Mouse (Mus musculus): ENCODE measurements around the gene Lrrc75b. TPM values are rescaled to one million over a fixed set of nuclear protein-coding genes. Genes with fewer than 3 reads are reported as not detected.

Lrrc75b gene
- total and polyA plus RNA-seq, 3 experiments = not detected

GRCm38 (mm10) chr10:75534934-75535333 is 25.2 kb downstream of the Lrrc75b start:
- peaks cover 0 to 19% of the 10 kb centered on the region in 2 experiments; a peak in 2 of 4 replicates for H3K36me3 ChIP-seq (ENCODE audit: control insufficient read depth in 1 of 2, insufficient read depth in 2 of 2, low read length in 2 of 2)
- H3K27me3 ChIP-seq (ENCODE audit: control insufficient read depth in 1 of 2, insufficient read depth in 2 of 2, low read length in 2 of 2) = no peaks in the 10 kb centered on the region
- DNase-seq (ENCODE audit: low read depth, low spot score) = no peak
- H3K4me1 ChIP-seq (ENCODE audit: control insufficient read depth in 1 of 2, insufficient read depth in 2 of 2, low read length in 2 of 2) = no peaks in the 10 kb centered on the region
- TF ChIP-seq ELF1 (IDR thresholded peaks at IDR 0.05; ENCODE audit: low read depth, low read length) = no peak
- TF ChIP-seq GATA1 (IDR thresholded peaks at IDR 0.05; ENCODE audit: low read depth, low read length) = no peak
- no peak for TF ChIP-seq MAFK (IDR thresholded peaks at IDR 0.05; ENCODE audit: borderline replicate concordance, low read depth, low read length)
- no peak for TF ChIP-seq CTCF (IDR thresholded peaks at IDR 0.05 in 2 of 3, conservative IDR thresholded peaks at IDR 0.05 in 1 of 3; ENCODE audit: control insufficient read depth in 1 of 3, insufficient read depth in 1 of 3, low read depth in 2 of 3, low read length in 3 of 3, poor library complexity in 1 of 3, severe bottlenecking in 1 of 3)
- no peak for TF ChIP-seq SIN3A (IDR thresholded peaks at IDR 0.05; ENCODE audit: low read length)
- no peak for TF ChIP-seq ZKSCAN1 (IDR thresholded peaks at IDR 0.05; ENCODE audit: low read depth, low read length)
- TF ChIP-seq TCF12 (IDR thresholded peaks at IDR 0.05; ENCODE audit: low read depth, low read length) = no peak
- TF ChIP-seq KAT2A (conservative IDR thresholded peaks at IDR 0.05; ENCODE audit: low read depth, low read length) = no peak
- no peak for TF ChIP-seq USF1 (IDR thresholded peaks at IDR 0.05; ENCODE audit: low read depth, low read length)
- TF ChIP-seq MAZ (IDR thresholded peaks at IDR 0.05; ENCODE audit: low read depth, low read length) = no peak
- TF ChIP-seq RAD21 (IDR thresholded peaks at IDR 0.05; ENCODE audit: low read depth, low read length) = no peak
- no peak for TF ChIP-seq CHD1 (IDR thresholded peaks at IDR 0.05; ENCODE audit: low read depth, low read length)
- no peak for TF ChIP-seq GABPA (IDR thresholded peaks at IDR 0.05; ENCODE audit: low read depth, low read length)
- no peak for TF ChIP-seq BHLHE40 (IDR thresholded peaks at IDR 0.05; ENCODE audit: borderline replicate concordance, low read depth, low read length)
- no peak overlapping the region for H3K9ac ChIP-seq (ENCODE audit: control insufficient read depth, low read depth, low read length, poor library complexity, severe bottlenecking)
- H3K27ac ChIP-seq (ENCODE audit: control insufficient read depth, low read depth, low read length) = no peak overlapping the region
- no peaks in the 10 kb centered on the region for H3K9me3 ChIP-seq (replicated peaks; ENCODE audit: insufficient read depth, low read length)
- H3K4me3 ChIP-seq (ENCODE audit: control insufficient read depth in 1 of 2, insufficient read depth in 1 of 2, low read depth in 2 of 2, low read length in 2 of 2) = no peak overlapping the region
- peaks cover 10% of the 10 kb centered on the region for H3K79me2 ChIP-seq (ENCODE audit: control insufficient read depth, insufficient read depth, low read length, poor library complexity)

GRCm38 (mm10) chr10:75534216-75534615 is 25.9 kb downstream of the Lrrc75b start:
- no peak overlapping the region for H3K4me3 ChIP-seq (ENCODE audit: control insufficient read depth in 1 of 2, insufficient read depth in 1 of 2, low read depth in 2 of 2, low read length in 2 of 2)
- no peaks in the 10 kb centered on the region for H3K27me3 ChIP-seq (ENCODE audit: control insufficient read depth in 1 of 2, insufficient read depth in 2 of 2, low read length in 2 of 2)
- DNase-seq (ENCODE audit: low read depth, low spot score) = no peak
- peaks cover 0 to 20% of the 10 kb centered on the region in 2 experiments; a peak in 2 of 4 replicates for H3K36me3 ChIP-seq (ENCODE audit: control insufficient read depth in 1 of 2, insufficient read depth in 2 of 2, low read length in 2 of 2)
- no peaks in the 10 kb centered on the region for H3K4me1 ChIP-seq (ENCODE audit: control insufficient read depth in 1 of 2, insufficient read depth in 2 of 2, low read length in 2 of 2)
- no peak overlapping the region for H3K9ac ChIP-seq (ENCODE audit: control insufficient read depth, low read depth, low read length, poor library complexity, severe bottlenecking)
- peaks cover 14% of the 10 kb centered on the region for H3K79me2 ChIP-seq (ENCODE audit: control insufficient read depth, insufficient read depth, low read length, poor library complexity)
- TF ChIP-seq E2F4 (IDR thresholded peaks at IDR 0.05; ENCODE audit: borderline replicate concordance, low read depth, low read length) (no peak), MEF2A (IDR thresholded peaks at IDR 0.05; ENCODE audit: extremely low read depth, insufficient replicate concordance, low read depth, low read length, poor library complexity, severe bottlenecking) (no peak), POLR2AphosphoS5 (IDR thresholded peaks at IDR 0.05; ENCODE audit: borderline replicate concordance, low read depth, low read length) (no peak), MAX (IDR thresholded peaks at IDR 0.05; ENCODE audit: low read length) (no peak)
- H3K27ac ChIP-seq (ENCODE audit: control insufficient read depth, low read depth, low read length) = no peak overlapping the region
- H3K9me3 ChIP-seq (replicated peaks; ENCODE audit: insufficient read depth, low read length) = no peaks in the 10 kb centered on the region
